Mouse (Mus musculus) embryo, embryonic 10 days (tissue): ENCODE measurements around the gene Ccdc155.

Experiments used
- DNase-seq: peaks from one replicate; pipeline ENCODE4 v3.0.0-alpha.2; 2015; ENCODE audit warnings: low spot score

Ccdc155 gene

DNA sequence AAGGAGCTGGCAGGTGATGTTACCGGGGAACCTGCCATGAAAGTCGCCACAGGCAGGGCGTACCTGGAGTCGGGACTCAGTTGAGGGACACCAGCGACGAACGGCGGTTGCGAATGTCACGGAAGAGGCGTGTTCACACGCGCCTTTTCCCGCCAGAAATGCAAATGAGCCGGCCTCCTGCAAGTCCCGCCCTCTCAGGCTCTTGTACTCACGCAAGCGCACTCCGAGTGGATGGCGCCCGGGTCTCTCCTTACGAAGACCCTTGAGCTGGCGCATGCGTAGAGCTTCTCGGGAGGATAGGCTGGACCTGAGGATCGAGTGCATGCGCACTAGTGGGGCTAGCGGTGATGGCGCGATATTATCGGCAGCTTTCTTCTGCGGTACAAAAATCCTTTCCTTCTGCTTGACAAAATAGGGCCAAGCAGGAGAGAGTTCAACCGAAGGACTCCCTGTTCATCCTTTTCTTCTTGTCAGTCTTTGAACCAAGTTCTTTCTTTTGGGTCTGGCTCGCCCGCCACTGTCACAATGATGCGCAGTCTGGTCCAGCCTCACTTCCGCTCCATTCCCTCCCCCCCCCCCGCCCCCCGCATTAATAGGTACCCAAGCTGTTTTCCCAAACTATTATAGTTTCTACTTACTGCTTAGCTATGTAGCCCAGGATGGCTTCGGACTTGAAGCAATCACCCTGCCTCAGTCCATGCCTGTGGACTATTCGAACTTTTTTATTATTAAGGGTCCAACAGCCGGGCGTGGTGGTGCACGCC, at the start of gene Ccdc155:
TSS of gene Ccdc155 (minus strand) at position 513 of the 764 bp plus-strand sequence.
- peak; percentile 100 for DNase-seq

- no peak for DNase-seq
Observed at GRCm38 (mm10) chr7:45253806-45254205, 49.1 kb upstream of the Ccdc155 start.

- DNase-seq = no peak
Observed at GRCm38 (mm10) chr7:45247666-45248065, 43.0 kb upstream of the Ccdc155 start.

- DNase-seq = no peak
Observed at GRCm38 (mm10) chr7:45241389-45241749, 36.7 kb upstream of the Ccdc155 start.

DNA sequence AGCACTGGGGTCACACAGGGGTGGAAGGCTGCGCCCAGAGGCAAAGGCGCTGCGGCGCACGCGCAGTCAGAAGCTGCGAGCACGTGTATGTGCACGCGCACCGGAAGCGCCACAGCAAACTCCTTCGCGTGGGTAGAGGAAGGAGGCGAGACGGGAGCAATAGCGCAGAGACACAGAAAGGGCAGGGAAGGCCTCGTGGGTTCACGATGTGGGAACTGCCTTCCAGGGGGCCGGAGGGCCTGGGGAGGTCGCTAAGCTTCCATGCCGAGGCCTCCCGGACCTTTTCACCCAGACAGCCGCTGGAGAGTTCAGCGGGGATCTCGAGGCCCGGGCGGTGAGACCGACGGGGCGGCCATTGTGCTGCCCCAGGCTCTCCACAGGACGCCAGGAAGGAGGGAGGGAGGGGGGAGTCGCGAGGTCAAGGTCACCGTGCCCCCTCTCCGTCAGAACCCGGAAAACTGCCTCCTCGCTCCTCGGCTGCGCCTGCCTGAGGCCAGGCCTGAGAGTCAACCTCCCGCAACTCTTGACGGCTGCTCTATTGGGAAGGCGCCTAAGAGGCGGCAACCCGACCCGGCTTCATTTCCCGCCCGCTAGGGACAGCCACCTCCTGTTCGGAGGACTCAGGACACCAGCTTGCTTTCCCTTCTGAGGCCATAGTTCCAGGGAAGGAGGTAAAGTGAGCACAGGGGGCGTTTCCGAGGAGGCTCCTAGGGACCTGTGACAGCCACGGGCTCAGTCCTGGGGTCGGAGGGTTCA, 36.1 kb upstream of the Ccdc155 start, which contains the start of gene Slc6a16:
TSS of gene Slc6a16 (plus strand) at position 453 of the 756 bp plus-strand sequence.
- peak; percentile 68 for DNase-seq

DNA sequence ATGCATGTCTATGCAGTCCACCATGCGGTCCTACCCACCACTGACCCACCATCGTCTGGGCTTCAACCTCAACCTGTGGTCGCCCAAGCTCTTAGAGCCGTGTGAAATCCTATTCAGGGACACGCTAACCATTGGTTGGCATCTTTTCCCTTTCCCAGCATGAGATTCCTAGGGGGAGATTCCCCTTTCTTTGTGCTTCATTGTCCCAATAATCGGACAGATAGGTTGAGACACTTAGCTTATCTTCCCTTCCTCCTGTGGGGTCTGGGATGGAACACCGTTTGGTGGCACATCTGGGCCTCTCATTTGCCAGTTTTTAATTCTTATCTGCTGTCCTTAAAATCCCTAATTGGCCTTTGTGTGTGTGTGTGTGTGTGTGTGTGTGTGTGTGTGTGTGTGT, 35.4 kb upstream of the Ccdc155 start:
- DNase-seq = no peak

GRCm38 (mm10) chr7:45238723-45239496, 34.2 kb upstream of the Ccdc155 start, which contains the start of gene Cd37:
Cd37 (minus strand) TSS chr7:45239115.
- DNase-seq = no peak

- DNase-seq = no peak
Observed at GRCm38 (mm10) chr7:45237747-45238699, 33.3 kb upstream of the Ccdc155 start.

GRCm38 (mm10) chr7:45235656-45236180, 31.0 kb upstream of the Ccdc155 start:
- DNase-seq = no peak

GRCm38 (mm10) chr7:45234922-45235571, 30.4 kb upstream of the Ccdc155 start:
- peak; percentile 81 for DNase-seq

DNA sequence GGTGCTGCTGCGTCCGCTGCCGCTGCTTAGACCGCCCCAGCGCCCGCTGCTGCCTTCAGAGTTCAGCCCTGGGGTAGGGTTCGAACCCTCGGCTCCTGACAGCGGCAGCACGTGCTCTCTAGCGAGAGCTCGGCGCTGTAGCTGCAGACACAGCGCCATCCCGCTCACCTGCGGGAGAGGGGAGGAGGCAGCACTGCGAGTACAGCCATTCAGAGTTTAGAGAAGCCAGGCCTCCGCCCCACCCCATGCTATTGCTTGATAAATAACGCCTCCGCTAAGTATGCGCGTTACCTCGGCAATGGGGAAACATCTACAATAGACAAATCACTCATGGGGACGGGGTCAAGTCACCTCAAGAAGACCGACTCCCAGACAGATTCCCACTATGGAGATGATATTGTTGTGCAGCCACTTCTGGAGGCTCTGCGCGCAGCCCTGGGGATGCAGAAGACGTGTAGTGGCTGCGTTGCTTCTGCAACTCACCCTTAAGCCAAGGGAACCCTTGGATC, 29.7 kb upstream of the Ccdc155 start:
- peak; percentile 63 for DNase-seq

DNA sequence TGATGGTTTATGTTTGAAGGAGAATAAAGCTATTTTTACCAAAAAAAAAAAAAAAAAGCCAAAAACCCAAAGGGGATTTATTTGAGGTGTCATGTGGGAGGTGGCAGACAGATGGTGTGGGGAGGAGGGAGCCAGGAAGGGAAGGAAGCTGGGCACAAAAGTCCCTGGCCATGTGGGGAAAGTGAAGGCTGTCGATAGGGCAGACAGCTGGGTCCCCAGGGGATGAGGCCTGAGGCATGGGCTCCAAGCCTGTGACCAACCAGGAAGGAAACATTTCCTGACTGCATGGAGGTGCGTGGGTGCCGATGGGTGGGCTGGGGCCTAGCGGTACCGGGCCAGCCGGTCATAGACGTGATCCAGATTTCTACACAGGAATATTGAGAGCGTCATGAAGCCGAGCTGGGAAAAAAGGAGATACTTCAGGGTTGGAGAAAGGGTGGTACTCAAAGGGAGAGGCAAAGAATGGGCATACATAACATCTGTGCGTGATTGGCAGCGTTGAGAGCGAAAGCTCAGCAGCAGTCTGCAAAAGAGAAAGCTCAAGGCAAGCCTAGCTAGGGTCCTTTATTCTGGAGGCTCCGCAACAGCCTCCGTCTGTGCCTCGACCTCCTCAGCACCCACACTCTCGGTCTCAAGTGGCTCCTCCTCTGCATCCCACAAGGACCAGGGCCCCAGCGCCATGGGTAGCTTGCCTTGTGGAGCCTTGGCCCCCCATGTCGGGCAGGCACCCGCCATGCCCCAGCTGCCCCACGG, 29.1 kb upstream of the Ccdc155 start:
- DNase-seq = peak; percentile 43

GRCm38 (mm10) chr7:45232716-45233465, 28.2 kb upstream of the Ccdc155 start:
- no peak for DNase-seq

DNA sequence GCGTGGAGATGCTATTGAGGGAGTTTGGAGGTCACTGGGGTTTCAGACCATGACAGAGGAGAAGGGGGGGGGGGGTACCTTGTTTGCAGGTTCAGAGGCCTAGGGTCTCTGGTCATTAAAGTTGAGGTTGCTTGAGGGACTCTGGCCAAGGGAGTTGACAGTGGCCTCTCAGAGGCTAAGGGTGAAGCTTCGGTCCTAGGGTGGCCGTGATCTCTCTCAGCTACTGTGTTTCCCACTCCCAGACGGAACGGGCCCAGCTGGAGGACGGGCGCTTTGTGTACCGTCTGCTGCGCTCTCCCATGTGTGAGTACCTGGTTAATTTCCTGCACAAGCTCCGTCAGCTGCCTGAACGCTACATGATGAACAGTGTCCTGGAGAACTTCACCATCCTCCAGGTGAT, 27.2 kb upstream of the Ccdc155 start:
- DNase-seq = no peak

- no peak for DNase-seq
Observed at GRCm38 (mm10) chr7:45231192-45231591, 26.5 kb upstream of the Ccdc155 start.

- no peak for DNase-seq
Observed at GRCm38 (mm10) chr7:45229459-45230203, 24.9 kb upstream of the Ccdc155 start.

GRCm38 (mm10) chr7:45229046-45229445, 24.4 kb upstream of the Ccdc155 start:
- DNase-seq = no peak

DNA sequence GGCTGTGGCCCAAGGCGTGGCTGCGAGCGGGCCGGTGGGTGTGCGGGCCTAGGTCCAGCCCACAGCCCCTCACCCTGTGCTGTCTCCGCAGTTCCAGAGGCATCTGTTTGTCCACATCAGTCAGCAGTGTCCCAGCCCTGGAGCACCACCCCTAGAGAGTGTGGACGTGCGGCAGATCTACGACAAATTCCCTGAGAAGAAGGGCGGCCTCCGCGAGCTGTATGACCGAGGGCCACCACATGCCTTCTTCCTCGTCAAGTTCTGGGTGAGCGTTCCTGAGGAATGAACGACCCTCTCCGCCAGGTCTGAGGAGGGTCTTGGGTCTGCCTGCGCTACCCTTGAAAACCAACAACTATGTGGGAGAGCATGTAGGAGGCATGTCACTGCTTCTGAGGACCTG, 23.9 kb upstream of the Ccdc155 start:
- no peak for DNase-seq
